Mouse (Mus musculus): Measurements from ENCODE around the gene Hist1h2bh. TPM values are rescaled to one million over a fixed set of nuclear protein-coding genes. Genes with fewer than 3 reads are reported as not detected.
"Not testable (repeated sequence)": the region's sequence is repeated elsewhere in the genome, so short reads cannot be mapped to it uniquely, and the experiment has no call there.

Hist1h2bh gene
- total RNA-seq, 1 experiment from 2014 or later: 108 TPM

GRCm38 (mm10) chr13:23554393-23554792 lies 11.2 kb upstream of the Hist1h2bh start:
- no peak for ATAC-seq (replicated peaks; ENCODE audit: low read depth, poor library complexity, severe bottlenecking)

DNA sequence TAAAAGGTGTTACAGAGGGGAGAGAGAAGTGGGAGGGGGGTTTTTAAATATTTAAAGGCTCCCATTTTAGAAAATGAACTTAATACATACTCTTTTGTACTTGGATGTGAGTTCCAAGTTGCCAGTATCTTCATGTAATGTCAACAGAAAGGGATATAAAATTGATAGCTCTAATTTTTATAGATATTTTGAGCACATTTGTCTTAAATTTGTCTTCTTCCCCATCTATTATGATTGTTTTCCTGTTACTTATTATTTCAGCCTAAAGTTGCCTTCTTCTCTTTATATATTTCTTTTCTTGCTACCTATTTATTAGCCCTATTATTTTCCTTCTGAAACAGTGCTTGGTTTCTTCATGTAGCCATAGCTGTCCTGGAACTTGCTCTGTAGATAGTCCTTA lies 9.8 kb upstream of the Hist1h2bh start, which contains the start of gene Hist1h1d:
Hist1h1d (plus strand) TSS at position 301 of the 400 bp plus-strand sequence.
- ATAC-seq (replicated peaks; ENCODE audit: low read depth, poor library complexity, severe bottlenecking): no peak

DNA sequence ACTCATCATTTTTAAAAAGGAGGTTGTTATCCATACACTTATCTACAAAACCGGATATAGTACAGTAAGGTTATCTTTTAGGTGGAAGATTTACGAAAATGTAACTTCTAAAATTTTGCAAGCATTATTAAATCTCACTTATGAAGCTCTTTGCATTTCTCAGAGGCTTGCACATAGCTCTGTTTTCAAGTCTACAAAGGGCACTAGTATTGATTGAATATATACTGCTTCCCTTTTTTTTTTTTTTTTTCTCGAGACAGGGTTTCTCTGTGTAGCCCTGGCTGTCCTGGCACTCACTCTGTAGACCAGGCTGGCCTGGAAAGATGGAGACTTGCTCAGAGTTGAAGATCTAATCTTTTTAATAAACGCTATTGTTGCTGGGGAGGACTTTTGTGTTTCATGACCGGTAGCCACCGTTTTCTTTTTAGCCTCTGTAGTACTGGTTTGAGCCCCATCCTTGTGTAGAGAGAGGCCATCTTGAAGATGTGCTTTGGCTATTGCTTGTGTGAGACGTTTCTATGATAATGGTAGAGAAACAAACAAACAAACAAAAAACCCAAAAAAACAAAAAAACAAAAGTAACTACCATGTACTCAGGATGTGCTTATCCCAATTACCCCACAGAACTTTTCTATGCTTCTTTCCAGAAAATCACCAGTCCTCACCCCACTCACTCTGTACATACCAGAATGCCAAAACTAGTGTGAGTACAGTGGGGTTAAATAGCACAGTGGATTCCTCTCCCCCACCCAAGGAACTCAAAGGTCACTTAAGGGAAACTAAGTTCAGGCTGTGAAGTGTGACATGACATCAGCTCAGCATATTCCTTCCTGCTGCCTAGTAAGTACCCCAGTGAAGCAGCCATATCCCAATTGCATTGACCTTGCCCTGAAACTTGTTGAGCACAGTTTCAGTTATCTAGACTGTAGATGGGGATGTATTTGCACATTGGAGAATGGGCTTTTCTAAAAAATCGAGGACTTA lies 9.0 kb upstream of the Hist1h2bh start:
- no peak for ATAC-seq (replicated peaks; ENCODE audit: low read depth, poor library complexity, severe bottlenecking)

DNA sequence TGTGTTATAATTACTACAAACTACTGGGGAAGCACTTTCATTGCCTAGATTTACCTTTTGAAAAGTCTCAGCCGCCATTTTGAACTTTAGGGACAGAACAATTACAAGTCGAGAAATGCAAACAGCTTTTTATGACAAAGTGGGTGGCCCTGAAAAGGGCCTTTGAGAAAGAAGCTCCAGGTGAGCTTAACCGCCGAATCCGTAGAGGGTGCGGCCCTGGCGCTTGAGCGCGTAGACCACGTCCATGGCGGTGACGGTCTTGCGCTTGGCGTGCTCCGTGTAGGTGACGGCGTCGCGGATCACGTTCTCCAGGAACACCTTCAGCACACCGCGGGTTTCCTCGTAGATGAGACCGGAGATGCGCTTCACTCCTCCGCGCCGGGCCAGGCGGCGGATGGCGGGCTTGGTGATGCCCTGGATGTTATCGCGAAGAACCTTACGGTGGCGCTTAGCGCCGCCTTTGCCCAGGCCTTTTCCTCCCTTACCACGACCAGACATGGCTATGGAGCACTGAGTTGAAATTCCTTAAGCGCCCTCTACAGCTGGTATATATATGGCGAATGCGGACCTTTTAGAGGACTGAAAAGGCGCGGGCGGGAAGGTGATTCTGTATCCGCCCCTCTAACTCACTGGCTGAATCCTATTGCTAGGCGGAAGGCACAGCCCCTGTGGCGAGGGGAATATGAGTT lies 8.1 kb upstream of the Hist1h2bh start, which contains the start of gene Hist1h4f:
Hist1h4f (minus strand) TSS at position 503 of the 689 bp plus-strand sequence.
- peak; percentile 60 for ATAC-seq (replicated peaks; ENCODE audit: low read depth, poor library complexity, severe bottlenecking)

DNA sequence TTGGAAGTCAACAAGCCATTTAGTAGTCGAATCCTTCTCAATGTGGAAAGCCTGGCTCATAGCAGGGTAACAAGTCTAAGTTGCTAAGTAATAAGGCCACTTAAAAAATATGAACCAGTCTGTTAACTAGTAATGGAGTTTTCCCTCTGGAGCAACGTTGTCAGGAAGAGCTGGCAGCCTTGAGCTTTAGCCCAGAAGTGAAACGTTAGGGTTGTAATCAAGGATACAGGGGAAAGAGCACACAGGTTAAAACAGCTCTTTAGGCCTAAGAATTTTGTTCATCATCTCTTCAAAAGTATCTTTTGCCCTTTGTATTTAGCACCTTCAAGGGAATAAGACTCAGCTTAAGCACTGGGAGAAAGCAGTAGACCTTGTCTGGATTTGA lies 7.6 kb upstream of the Hist1h2bh start:
- ATAC-seq (replicated peaks; ENCODE audit: low read depth, poor library complexity, severe bottlenecking): no peak

DNA sequence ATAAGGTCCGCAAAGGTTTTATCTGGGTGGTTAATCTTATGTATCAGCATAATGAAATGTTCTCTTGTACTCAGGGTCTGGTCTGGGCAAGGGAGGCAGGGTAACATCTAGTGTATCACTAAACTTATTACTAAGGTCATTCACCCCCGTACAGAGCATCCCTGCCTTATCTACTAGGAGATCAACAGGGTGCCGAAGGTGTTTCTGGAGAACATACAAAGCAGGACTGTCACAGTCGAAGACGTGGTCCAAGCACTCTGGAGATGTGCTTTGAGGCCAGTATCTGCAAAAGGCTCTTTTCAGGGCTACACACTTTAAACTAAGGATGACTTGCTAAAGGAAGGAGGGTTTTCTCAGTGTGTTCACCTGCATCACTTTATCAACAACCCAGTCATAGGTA lies 3.5 kb upstream of the Hist1h2bh start:
- no peak for ATAC-seq (replicated peaks; ENCODE audit: low read depth, poor library complexity, severe bottlenecking)

DNA sequence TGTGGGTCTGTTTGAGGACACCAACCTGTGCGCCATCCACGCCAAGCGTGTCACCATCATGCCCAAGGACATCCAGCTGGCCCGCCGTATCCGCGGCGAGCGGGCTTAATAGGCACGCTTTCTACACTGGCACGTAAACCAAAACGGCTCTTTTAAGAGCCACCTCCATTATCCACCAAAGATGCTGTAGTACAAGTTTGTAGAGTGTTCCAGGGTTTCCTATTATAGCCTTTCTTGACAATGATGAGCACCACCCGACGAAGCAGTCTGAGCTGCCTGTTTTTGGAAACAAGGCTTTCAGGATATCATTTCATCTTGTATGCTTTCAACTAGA lies 1.6 kb upstream of the Hist1h2bh start:
- peak; percentile 33 for ATAC-seq (replicated peaks; ENCODE audit: low read depth, poor library complexity, severe bottlenecking)

DNA sequence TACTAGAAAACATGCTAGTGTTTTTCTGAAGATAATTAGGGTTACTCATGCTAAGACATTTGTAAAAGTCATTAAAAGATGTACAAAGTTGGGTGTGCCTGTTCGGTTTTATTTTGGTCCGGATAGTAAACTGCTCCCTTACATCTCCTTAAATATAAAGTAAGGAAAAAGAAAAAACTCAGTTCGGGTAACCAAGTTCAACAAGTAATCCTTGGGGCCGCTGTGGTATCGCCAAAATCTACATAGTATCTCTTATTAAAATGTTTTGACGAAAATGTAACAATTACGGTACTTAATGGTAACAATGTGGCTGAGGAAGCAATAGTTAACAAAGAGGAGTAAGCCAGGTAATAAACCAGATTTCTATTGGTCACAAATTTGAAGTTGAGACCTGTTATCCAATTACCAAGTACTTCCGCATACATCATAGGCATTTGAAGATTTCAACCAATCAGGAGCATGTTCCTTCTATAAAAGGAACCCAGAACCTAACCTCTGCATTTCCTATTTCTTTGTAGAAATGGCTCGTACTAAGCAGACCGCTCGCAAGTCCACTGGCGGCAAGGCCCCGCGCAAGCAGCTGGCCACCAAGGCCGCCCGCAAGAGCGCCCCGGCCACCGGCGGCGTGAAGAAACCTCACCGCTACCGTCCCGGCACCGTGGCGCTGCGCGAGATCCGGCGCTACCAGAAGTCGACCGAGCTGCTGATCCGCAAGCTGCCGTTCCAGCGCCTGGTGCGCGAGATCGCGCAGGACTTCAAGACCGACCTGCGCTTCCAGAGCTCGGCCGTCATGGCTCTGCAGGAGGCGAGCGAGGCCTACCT lies 984 bp upstream of the Hist1h2bh start, which contains the start of gene Hist1h3f:
Hist1h3f (plus strand) TSS at position 88 of the 822 bp plus-strand sequence.
- peak; percentile 81 for ATAC-seq (replicated peaks; ENCODE audit: low read depth, poor library complexity, severe bottlenecking)

- not testable (repeated sequence) for ATAC-seq (replicated peaks; ENCODE audit: low read depth, poor library complexity, severe bottlenecking)
These were observed 789 bp downstream of the Hist1h2bh start for GRCm38 (mm10) chr13:23542225-23542980.

- ATAC-seq (replicated peaks; ENCODE audit: low read depth, poor library complexity, severe bottlenecking): no peak
These were observed 1.7 kb downstream of the Hist1h2bh start for GRCm38 (mm10) chr13:23541497-23541896.

DNA sequence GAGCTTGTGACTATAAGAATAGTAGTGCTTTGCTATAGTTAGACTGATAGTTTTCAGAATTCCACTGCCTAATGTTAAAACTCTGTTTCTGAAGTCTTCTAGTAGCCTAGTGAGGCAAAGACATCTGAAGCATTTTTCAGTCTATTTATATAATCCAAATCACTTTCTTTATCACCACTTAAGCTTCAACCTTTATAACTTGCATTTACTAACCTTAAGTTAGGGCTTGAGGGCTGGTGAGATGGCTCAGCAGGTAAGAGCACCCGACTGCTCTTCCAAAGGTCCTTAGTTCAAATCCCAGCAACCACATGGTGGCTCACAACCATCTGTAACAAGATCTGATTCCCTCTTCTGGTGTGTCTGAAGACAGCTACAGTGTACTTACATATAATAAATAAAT lies 3.4 kb downstream of the Hist1h2bh start:
- ATAC-seq (replicated peaks; ENCODE audit: low read depth, poor library complexity, severe bottlenecking): not testable (repeated sequence)

GRCm38 (mm10) chr13:23538249-23538648 lies 4.9 kb downstream of the Hist1h2bh start:
- no peak for ATAC-seq (replicated peaks; ENCODE audit: low read depth, poor library complexity, severe bottlenecking)

GRCm38 (mm10) chr13:23537006-23537710 lies 6.0 kb downstream of the Hist1h2bh start:
- ATAC-seq (replicated peaks; ENCODE audit: low read depth, poor library complexity, severe bottlenecking): no peak

DNA sequence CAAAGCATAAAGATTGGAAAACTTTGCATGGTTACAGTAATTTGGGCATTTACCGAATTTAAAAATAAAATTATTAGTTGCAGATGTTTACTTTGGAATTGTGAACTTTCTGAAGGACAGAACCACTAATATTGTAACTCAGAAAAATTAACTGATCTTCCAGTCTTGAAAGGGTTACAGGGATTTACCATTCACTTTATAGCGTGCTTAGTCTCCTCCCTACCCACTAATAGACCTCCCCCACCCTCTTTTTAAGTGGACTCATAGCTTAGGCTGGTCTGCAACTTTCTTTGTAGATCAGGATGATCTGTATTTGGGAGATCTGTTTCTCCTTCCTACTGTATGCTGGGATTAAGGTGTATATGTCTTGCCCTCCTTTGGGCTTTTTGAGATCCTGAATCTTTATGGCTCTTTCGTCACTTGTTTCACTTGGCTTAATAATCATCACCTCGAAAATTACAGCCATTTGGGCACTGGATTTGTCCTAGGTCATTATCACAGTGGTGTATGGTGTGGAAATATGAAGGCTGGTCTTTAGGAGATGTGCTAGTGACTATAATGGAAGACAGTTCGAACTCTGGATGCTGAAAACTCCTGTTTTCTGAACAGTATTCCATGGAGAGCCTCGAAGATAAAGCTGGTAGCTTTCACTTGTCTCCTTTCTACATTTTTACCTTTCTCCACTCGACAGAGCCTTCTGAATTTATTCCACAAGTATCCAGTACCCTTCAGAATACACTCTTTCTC lies 6.9 kb downstream of the Hist1h2bh start:
- ATAC-seq (replicated peaks; ENCODE audit: low read depth, poor library complexity, severe bottlenecking): no peak

GRCm38 (mm10) chr13:23535137-23536075 lies 7.8 kb downstream of the Hist1h2bh start, which contains the start of gene Hist1h3g:
TSS of gene Hist1h3g (plus strand) at chr13:23535422.
- ATAC-seq (replicated peaks; ENCODE audit: low read depth, poor library complexity, severe bottlenecking): peak; percentile 65

GRCm38 (mm10) chr13:23534368-23535131 lies 8.6 kb downstream of the Hist1h2bh start:
- 0 out of 2 replicates have a peak, but pooled peaks have one; percentile 2 for ATAC-seq (replicated peaks; ENCODE audit: low read depth, poor library complexity, severe bottlenecking)

Measured in common myeloid progenitor, adult 5-6 weeks (primary cell).